Mouse (Mus musculus): ENCODE data around the gene Stk10. TPM values are rescaled to one million over a fixed set of nuclear protein-coding genes. Genes with fewer than 3 reads are reported as not detected.

The Stk10 gene
- total RNA-seq, 2 experiments from 2014 or later = 7.5 to 8.3 TPM

DNA sequence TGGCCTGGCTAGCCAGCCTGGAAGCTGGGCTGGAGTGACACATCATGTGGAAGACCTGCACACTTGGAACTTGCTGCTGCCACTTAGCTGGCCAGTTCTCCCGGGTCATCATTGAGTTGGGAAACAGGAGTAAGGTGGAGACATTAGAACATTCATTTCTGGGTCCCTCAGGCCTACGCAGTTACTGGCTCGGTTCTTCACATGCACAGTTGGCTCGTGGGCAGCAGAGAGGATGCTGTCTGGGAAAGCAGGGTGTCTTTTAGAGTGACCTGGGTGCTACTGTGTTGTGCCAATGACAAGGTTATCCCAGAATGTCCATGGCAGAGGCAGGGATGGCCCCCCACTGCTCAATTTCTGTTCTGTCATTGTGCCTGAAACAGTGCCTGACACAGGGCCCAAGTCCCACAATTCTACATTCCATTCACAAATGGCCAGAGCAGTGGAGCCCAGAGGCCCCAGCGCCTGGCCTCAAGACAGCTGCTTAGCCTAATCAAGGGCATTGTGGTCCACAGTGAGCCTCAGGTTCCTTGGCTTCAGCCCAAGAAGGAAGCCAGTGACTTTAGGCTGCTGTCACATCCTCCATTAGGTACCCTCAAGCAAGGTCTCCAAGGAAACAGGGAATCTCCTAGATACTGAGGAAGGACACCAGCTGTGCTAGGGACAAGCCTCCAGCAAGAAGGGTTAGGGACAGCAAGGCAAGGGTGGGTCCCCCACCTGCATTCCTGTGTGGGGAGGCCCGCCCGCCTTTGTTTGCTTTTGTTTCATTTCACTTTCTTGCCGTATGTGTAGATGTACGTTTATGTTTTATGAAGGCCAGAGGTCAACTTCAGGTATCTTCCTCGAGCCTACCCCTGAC is 34.1 kb downstream of the Stk10 start:
- DNase-seq (ENCODE audit: low spot score in 2 of 2) = no peak

- DNase-seq (ENCODE audit: low spot score in 2 of 2) = no peak
Measured at GRCm38 (mm10) chr11:32568060-32568459, 35.0 kb downstream of the Stk10 start.

- DNase-seq (ENCODE audit: low spot score in 2 of 2) = no peak
Measured at GRCm38 (mm10) chr11:32568637-32569293, 35.7 kb downstream of the Stk10 start.

DNA sequence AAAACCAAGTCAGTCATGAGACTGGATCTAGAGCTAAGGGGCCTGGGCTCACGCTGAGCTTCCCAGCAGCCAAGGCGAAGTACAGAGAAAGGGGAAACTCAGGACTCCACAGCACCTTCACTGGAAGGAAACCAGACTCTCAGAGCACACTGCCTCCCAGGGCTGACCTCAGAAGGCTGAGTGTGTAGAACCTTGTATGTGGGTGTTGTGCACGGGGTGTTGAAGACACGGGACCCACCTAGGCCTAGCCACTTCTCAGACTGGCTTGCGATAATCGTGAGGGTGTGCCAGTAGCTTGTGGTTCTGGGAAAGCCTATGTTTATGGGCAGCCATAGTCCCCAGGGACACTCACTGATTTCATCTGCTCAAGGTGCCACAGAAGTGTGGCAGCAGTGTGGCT is 38.0 kb downstream of the Stk10 start:
- DNase-seq (ENCODE audit: low spot score in 2 of 2) = no peak

DNA sequence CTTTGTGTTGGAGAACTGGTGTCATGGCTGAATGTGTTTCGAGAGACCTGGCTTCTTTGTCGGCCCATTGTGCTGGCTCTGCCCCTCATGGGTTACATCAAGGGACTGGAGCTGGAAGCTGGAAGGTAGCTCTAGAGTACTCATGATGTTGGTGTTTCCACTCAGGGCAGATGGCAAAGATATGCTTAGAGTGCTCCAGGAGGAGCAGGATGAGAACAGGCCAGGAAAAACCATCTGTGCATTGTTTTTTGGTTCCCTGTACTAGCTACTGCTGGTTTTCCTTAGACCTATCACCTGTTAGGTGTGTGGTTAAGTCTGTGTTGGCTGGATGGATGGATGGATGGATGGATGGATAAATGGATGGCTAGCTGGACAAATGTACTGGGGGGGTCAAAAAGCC is 40.6 kb downstream of the Stk10 start:
- DNase-seq (ENCODE audit: low spot score in 2 of 2) = no peak

- DNase-seq (ENCODE audit: low spot score in 2 of 2) = no peak
Measured at GRCm38 (mm10) chr11:32575964-32576759, 43.1 kb downstream of the Stk10 start.

DNA sequence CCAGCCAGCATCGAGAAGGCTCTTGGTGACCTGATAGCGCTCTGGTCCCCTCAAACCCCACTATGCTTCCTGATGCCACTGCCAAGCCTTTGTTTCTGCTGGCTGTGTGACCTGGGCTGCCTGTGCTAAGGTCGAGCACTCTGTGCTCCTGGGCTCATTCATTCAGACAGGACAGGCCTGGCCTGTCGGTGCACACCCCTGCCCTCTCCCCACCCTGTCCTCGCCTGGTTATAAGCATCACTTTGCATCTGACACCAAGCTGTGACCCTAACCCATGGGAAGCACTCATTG is 43.6 kb downstream of the Stk10 start:
- no peak for DNase-seq (ENCODE audit: low spot score in 2 of 2)

DNA sequence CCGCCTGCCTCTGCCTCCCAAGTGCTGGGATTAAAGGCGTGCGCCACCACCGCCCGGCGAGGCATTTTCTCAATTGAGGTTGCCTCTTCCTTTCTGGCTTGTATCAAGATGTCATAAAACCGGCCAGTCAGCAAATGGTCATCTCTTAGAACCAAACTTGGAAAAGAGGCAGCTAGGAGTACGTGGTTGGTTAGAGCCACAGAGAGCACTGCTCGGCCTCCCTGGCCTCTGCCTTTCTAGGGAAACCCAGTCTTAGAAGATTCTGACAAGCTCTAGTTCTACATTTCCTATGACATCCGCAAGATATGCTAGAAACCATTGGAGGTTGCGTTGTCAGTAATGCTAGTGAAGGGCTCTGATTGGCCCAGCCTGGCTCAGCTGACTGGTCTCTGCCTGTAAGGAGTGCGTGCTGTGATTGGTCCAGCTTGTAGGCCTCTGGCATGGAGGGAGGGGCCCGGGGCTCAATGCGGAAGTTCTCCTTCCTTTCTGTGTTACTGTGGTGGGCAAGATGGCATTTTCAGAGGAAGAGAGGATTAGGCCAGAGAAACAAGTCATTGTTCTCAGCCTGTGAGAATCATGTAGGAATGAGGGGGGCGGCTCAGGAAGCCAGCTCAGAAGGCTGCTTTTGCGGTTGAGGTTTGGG is 47.3 kb downstream of the Stk10 start:
- DNase-seq (ENCODE audit: low spot score in 2 of 2) = no peak

DNA sequence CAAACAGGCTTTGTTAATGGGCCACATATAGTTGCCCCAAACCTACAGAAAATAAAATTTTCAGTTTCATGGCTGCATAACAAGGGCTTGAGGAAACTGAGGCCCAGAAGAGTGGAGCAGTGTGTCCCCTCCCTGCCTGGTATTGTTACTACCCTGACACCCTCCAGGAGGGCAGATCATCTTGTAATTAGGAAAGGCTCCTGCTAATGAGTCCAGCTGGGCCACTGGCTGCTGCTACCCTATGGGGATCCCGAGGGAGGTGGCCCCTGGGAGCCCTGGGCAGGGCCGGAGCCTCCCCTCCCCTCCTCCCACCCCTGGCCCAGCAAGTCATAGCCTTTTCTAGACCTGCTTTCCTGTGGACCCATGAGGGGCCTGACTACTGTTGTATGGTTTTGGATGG is 47.9 kb downstream of the Stk10 start:
- no peak for DNase-seq (ENCODE audit: low spot score in 2 of 2)

DNA sequence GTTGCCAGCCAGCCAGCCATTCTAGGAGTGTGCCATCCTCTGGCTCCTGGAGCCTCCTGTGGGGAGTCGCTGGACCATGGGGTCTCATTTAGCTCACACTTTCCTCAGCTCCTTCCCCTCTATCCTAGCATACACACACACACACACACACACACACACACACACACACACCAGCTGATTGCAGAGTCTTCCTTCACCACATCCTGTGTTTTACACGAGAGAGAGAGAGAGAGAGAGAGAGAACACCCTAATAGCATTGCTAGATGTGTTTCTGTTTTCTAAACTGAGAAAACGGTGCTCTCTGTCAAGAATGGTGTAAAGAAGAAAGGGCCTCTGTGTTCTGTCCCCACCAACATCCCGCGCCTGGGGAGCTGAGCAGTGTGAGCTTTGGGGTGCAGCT is 49.7 kb downstream of the Stk10 start:
- no peak for DNase-seq (ENCODE audit: low spot score in 2 of 2)

GRCm38 (mm10) chr11:32585996-32586395 is 52.9 kb downstream of the Stk10 start:
- DNase-seq (ENCODE audit: low spot score in 2 of 2) = no peak

DNA sequence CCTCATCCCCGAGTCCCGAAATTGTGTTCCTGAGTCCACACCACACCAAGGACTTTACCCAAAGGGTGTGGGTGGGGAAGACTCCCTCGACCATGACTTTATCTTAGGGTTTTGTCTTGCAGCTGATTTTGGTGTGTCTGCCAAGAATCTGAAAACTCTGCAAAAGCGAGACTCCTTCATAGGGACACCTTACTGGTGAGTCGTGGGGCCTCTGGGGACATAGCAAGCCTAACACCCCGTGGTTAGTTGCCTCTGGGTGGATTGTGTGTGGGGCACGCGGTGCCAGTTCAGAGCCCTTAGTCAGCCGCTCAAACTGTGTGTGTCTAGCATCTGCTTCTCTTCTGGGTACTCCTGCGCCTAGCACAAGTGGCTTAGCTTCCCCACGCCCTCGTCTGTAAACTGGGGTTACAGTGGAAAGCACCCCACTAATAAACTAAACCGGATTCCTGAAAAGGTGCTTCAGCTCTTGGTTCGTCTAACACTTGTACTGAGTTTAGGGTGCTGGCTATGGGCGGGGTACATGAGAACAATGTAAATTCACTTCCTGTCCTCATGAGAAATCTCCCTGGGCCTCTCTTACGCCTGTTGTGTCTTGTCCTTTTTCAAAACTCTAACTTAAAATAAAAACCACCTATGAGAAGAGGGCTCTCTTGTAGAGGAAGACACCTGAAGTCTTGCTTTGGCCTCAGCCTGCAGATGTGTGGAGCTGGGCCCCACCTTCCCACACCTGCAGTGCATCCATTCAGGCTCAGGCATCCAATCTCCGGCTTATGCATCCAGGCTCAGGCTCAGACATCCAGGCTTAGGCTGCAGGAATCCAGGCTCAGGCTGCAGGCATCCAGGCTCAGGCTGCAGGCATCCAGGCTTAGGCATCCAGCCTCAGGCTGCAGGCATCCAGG is 54.3 kb downstream of the Stk10 start:
- DNase-seq (ENCODE audit: low spot score in 2 of 2) = no peak

DNA sequence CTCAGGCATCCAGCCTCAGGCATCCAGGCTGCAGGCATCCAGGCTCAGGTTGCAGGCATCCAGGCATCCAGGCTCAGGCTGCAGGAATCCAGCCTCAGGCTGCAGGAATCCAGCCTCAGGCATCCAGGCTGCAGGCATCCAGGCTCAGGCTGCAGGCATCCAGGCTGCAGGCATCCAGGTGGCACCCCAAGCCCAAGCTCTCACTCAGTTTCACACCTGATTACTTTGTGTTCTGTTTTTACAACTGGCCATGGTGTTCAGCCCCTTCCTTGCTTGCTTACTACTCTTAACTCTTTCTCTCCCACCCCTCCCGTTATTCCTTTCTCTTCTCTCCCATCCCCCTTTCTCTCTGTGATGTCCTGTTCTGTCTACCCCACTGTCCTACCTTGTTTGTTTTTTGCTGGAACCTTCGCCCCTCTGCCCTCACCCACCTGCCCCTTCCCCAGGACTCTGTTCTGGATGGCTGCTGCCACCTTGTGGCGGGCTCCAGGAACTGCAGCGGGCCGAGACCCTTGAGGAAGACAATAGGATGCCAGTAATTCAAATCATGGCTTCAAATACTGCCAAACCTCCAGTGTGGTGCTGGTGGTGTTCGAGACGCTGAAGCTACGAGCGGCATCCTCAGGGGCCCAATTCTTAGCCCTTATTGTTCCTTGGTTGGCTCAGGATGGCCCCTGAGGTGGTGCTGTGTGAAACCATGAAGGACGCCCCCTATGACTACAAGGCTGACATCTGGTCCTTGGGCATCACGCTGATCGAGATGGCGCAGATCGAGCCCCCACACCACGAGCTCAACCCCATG is 55.2 kb downstream of the Stk10 start:
- peak; percentile 73 to 77 for DNase-seq (ENCODE audit: low spot score in 2 of 2)

DNA sequence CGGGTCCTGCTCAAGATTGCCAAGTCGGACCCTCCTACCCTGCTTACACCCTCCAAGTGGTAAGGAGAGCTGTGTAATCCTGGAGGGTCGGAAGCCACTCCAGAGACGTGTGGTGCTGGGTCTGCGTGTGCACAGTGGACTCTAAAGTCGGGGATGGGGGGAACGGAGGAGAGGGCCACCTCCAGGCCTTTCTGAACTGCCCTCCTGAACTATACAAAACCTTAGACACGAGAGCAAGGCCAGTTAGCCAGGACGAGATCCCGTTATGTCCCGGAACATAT is 55.7 kb downstream of the Stk10 start:
- DNase-seq (ENCODE audit: low spot score in 2 of 2) = no peak

DNA sequence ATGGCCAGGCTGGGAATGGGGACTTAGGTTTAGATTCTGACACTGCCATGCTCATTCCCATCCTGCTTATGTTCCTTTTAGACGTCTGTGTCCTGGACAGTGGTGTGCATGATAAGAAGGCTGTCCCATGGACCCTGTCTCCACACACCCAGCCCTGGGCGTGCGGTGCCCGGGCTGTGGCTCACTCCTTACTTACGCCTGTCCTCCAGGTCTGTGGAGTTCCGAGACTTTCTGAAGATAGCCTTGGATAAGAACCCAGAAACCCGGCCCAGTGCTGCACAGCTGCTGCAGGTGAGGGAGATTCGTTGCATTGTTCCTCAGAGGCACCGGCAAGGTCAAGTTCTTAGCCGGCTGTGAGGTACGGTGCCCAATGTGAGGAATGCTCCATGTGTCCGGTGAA is 56.1 kb downstream of the Stk10 start:
- DNase-seq (ENCODE audit: low spot score in 2 of 2) = no peak

DNA sequence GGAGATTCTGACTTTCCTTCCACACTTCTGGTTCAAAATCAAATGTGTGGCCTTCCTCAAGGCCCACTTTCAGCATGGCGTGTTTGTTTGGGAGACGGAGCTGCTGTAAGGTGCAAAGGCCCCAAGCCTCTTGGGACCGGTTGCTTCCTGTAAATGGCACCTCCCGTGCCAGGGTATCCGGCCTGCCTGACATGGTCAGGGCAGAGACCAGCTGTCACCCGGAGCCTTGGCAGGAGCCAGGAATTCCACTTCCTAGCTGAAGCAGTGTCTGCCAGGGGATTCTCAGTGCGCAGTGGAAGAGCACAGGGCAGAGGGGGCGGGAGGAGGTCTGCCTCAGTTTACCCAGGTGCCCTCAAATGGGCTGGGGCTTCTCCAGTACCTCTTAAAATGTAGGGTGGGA is 56.7 kb downstream of the Stk10 start:
- DNase-seq (ENCODE audit: low spot score in 2 of 2) = no peak

- DNase-seq (ENCODE audit: low spot score in 2 of 2) = no peak
Measured at GRCm38 (mm10) chr11:32590205-32590604, 57.1 kb downstream of the Stk10 start.

GRCm38 (mm10) chr11:32591921-32592850 is 59.1 kb downstream of the Stk10 start:
- peak; percentile 39 to 52 for DNase-seq (ENCODE audit: low spot score in 2 of 2)

GRCm38 (mm10) chr11:32593081-32593480 is 60.0 kb downstream of the Stk10 start:
- no peak for DNase-seq (ENCODE audit: low spot score in 2 of 2)

All from layer of hippocampus, postnatal 14 days (tissue).